Mouse (Mus musculus): ENCODE data around the gene Atp6v1g1. TPM values are rescaled to one million over a fixed set of nuclear protein-coding genes. Genes with fewer than 3 reads are reported as not detected.

Atp6v1g1 gene
- polyA plus RNA-seq, 1 experiment from 2014 or later, result 386 TPM

DNA sequence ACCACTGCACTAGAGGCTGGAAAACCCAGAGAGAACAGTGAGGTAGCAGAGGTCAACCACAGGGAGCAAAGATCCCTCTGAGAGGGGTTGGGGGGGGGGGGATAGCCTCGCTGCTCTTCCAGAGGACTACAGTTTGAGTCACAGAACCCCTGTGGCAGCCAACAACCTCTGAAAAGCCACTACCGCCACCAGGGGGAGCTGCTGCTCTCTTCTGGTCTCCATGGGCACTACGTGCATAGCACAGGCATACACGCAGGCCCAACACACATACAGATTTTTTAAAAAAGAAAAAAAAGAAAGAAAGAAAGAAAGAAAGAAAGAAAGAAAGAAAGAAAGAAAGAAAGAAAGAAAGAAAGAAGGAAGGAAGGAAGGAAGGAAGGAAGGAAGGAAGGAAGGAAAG lies 36.3 kb upstream of the Atp6v1g1 start:
- DNase-seq (ENCODE audit: low spot score, missing footprints) (peak; percentile 96), ATAC-seq (ENCODE audit: low FRiP score) (no peak)
- Histone ChIP-seq H3K27me3 (ENCODE audit: control insufficient read depth, insufficient read depth, low read length) (no peaks in the 10 kb centered on the region), H3K27ac (ENCODE audit: low read depth, low read length) (no peak overlapping the region), H3K9me3 (ENCODE audit: control insufficient read depth, low read length) (no peaks in the 10 kb centered on the region), H3K4me3 (ENCODE audit: low read depth, low read length) (no peak overlapping the region), H3K9ac (ENCODE audit: low read length) (no peak overlapping the region), H3K4me1 (ENCODE audit: control insufficient read depth, insufficient read depth, low read length) (no peaks in the 10 kb centered on the region), H3K4me2 (no peak overlapping the region), H3K36me3 (ENCODE audit: control insufficient read depth, insufficient read depth, low read length) (no peaks in the 10 kb centered on the region)
- WGBS, result 22% methylated on average over 4 of the region's 4 CpGs

- no peak for DNase-seq (ENCODE audit: low spot score, missing footprints)
- WGBS, result 80% methylated on average over 2 of the region's 2 CpGs
- no peak overlapping the region for H3K9ac ChIP-seq (ENCODE audit: low read length)
- H3K36me3 ChIP-seq (ENCODE audit: control insufficient read depth, insufficient read depth, low read length), result no peaks in the 10 kb centered on the region
- no peaks in the 10 kb centered on the region for H3K27me3 ChIP-seq (ENCODE audit: control insufficient read depth, insufficient read depth, low read length)
- no peak overlapping the region for H3K27ac ChIP-seq (ENCODE audit: low read depth, low read length)
- no peak overlapping the region for H3K4me3 ChIP-seq (ENCODE audit: low read depth, low read length)
- H3K4me1 ChIP-seq (ENCODE audit: control insufficient read depth, insufficient read depth, low read length), result no peaks in the 10 kb centered on the region
- H3K4me2 ChIP-seq, result no peak overlapping the region
- H3K9me3 ChIP-seq (ENCODE audit: control insufficient read depth, low read length), result no peaks in the 10 kb centered on the region
- no peak for ATAC-seq (ENCODE audit: low FRiP score)
Measured at GRCm38 (mm10) chr4:63512921-63513320, 31.7 kb upstream of the Atp6v1g1 start.

DNA sequence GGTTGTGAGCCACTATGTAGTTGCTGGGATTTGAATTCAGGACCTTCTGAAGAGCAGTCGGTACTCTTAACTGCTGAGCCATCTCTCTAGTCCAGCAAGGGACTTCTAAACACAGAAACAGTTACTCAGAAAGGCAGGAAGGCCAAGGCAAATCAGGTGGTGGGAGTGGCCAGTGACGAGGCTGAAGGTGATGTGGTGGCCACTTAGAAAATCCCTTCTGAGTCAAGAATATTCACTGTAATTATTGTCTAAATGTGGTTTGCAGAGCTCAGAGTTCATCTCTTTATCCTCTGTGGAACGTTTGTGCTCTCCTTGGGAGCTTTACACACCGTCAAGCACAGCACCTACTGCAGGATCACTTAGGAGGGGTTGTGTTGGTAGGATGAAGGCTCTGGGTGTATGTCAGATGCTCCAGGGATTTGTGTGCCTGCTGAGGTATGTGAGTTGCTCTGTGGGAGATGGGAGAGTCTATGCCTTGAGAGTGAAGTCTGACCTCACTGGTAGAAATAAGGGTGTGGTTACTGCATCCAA lies 30.1 kb upstream of the Atp6v1g1 start:
- no peak overlapping the region for H3K4me2 ChIP-seq
- no peaks in the 10 kb centered on the region for H3K27me3 ChIP-seq (ENCODE audit: control insufficient read depth, insufficient read depth, low read length)
- ATAC-seq (ENCODE audit: low FRiP score) (no peak), DNase-seq (ENCODE audit: low spot score, missing footprints) (no peak)
- H3K27ac ChIP-seq (ENCODE audit: low read depth, low read length), result no peak overlapping the region
- no peak overlapping the region for H3K9ac ChIP-seq (ENCODE audit: low read length)
- no peaks in the 10 kb centered on the region for H3K36me3 ChIP-seq (ENCODE audit: control insufficient read depth, insufficient read depth, low read length)
- H3K9me3 ChIP-seq (ENCODE audit: control insufficient read depth, low read length), result no peaks in the 10 kb centered on the region
- H3K4me3 ChIP-seq (ENCODE audit: low read depth, low read length), result no peak overlapping the region
- H3K4me1 ChIP-seq (ENCODE audit: control insufficient read depth, insufficient read depth, low read length), result no peaks in the 10 kb centered on the region
- 63% methylated on average over 4 of the region's 4 CpGs for WGBS

DNA sequence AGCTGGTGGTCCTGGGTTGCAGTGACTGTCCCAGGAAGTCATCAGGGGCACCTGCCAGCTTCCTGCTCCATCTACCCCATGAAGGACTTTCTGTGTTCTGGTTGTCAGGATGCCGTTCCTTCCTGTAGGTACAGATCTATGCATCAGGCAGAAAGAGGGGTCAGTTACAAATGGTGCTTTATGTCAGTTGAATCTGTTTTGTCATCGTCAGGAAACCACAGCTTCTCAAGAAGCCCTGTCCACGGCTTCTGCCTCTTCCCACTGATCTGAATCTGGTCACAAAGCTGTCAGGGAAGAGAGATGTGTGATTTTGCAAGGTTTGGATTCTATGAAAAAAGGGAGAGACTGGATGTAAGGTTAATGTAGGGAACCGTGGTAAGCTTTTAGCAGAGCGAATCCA lies 29.6 kb upstream of the Atp6v1g1 start:
- no peaks in the 10 kb centered on the region for H3K27me3 ChIP-seq (ENCODE audit: control insufficient read depth, insufficient read depth, low read length)
- H3K4me3 ChIP-seq (ENCODE audit: low read depth, low read length), result no peak overlapping the region
- ATAC-seq (ENCODE audit: low FRiP score), result no peak
- H3K36me3 ChIP-seq (ENCODE audit: control insufficient read depth, insufficient read depth, low read length), result no peaks in the 10 kb centered on the region
- H3K9ac ChIP-seq (ENCODE audit: low read length), result no peak overlapping the region
- H3K4me1 ChIP-seq (ENCODE audit: control insufficient read depth, insufficient read depth, low read length), result no peaks in the 10 kb centered on the region
- no peak for DNase-seq (ENCODE audit: low spot score, missing footprints)
- no peak overlapping the region for H3K27ac ChIP-seq (ENCODE audit: low read depth, low read length)
- 84% methylated on average over 5 of the region's 5 CpGs for WGBS
- H3K9me3 ChIP-seq (ENCODE audit: control insufficient read depth, low read length), result no peaks in the 10 kb centered on the region
- H3K4me2 ChIP-seq, result no peak overlapping the region

DNA sequence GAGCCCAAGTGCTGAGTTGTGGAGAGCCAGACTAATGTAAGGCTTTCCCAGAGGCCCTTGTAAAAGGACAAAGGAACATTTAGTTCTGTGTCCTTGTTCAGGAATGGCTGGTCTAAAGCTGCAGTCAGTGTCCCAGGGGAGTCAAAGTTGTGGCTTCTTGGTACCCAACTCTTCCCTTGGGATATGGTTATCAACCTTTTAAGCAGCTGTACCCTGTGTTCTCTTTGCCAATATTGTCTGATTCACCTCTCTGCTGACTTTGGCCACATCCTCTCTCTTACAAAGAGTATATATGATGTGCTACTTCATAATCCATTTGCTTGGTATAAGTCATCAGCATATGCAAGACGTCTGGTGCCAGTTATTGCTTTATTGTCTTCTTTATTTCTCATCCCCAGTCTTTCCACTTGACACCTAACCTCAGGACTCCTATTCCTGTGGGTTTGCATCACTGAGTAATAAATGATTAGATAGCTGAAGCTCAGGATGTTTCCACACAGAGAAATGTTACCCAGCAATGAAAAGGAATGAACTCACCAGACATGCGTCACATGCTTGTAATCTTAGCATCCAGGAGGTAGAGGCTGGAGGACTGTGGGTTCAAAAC lies 22.7 kb upstream of the Atp6v1g1 start:
- Histone ChIP-seq H3K4me3 (ENCODE audit: low read depth, low read length) (no peak overlapping the region), H3K36me3 (ENCODE audit: control insufficient read depth, insufficient read depth, low read length) (no peaks in the 10 kb centered on the region), H3K9me3 (ENCODE audit: control insufficient read depth, low read length) (no peaks in the 10 kb centered on the region), H3K4me1 (ENCODE audit: control insufficient read depth, insufficient read depth, low read length) (no peaks in the 10 kb centered on the region), H3K9ac (ENCODE audit: low read length) (no peak overlapping the region), H3K27ac (ENCODE audit: low read depth, low read length) (no peak overlapping the region), H3K27me3 (ENCODE audit: control insufficient read depth, insufficient read depth, low read length) (no peaks in the 10 kb centered on the region), H3K4me2 (no peak overlapping the region)
- 83% methylated on average over 2 of the region's 2 CpGs for WGBS
- DNase-seq (ENCODE audit: low spot score, missing footprints), result no peak
- ATAC-seq (ENCODE audit: low FRiP score), result no peak

- no peak overlapping the region for H3K4me2 ChIP-seq
- H3K9ac ChIP-seq (ENCODE audit: low read length), result no peak overlapping the region
- H3K9me3 ChIP-seq (ENCODE audit: control insufficient read depth, low read length), result no peaks in the 10 kb centered on the region
- no peaks in the 10 kb centered on the region for H3K27me3 ChIP-seq (ENCODE audit: control insufficient read depth, insufficient read depth, low read length)
- DNase-seq (ENCODE audit: low spot score, missing footprints) (no peak), ATAC-seq (ENCODE audit: low FRiP score) (0 out of 2 replicates have a peak, but pooled peaks have one; percentile 33)
- H3K4me1 ChIP-seq (ENCODE audit: control insufficient read depth, insufficient read depth, low read length), result no peaks in the 10 kb centered on the region
- H3K36me3 ChIP-seq (ENCODE audit: control insufficient read depth, insufficient read depth, low read length), result no peaks in the 10 kb centered on the region
- 80% methylated on average over 8 of the region's 8 CpGs for WGBS
- no peak overlapping the region for H3K4me3 ChIP-seq (ENCODE audit: low read depth, low read length)
- no peak overlapping the region for H3K27ac ChIP-seq (ENCODE audit: low read depth, low read length)
Measured at GRCm38 (mm10) chr4:63525514-63525913, 19.1 kb upstream of the Atp6v1g1 start.

GRCm38 (mm10) chr4:63528946-63529345 lies 15.6 kb upstream of the Atp6v1g1 start:
- H3K4me2 ChIP-seq, result no peak overlapping the region
- no peak overlapping the region for H3K27ac ChIP-seq (ENCODE audit: low read depth, low read length)
- no peak overlapping the region for H3K4me3 ChIP-seq (ENCODE audit: low read depth, low read length)
- no peaks in the 10 kb centered on the region for H3K4me1 ChIP-seq (ENCODE audit: control insufficient read depth, insufficient read depth, low read length)
- 80% methylated on average over 6 of the region's 6 CpGs for WGBS
- H3K27me3 ChIP-seq (ENCODE audit: control insufficient read depth, insufficient read depth, low read length), result no peaks in the 10 kb centered on the region
- ATAC-seq (ENCODE audit: low FRiP score) (no peak), DNase-seq (ENCODE audit: low spot score, missing footprints) (no peak)
- no peaks in the 10 kb centered on the region for H3K36me3 ChIP-seq (ENCODE audit: control insufficient read depth, insufficient read depth, low read length)
- H3K9ac ChIP-seq (ENCODE audit: low read length), result no peak overlapping the region
- H3K9me3 ChIP-seq (ENCODE audit: control insufficient read depth, low read length), result no peaks in the 10 kb centered on the region

DNA sequence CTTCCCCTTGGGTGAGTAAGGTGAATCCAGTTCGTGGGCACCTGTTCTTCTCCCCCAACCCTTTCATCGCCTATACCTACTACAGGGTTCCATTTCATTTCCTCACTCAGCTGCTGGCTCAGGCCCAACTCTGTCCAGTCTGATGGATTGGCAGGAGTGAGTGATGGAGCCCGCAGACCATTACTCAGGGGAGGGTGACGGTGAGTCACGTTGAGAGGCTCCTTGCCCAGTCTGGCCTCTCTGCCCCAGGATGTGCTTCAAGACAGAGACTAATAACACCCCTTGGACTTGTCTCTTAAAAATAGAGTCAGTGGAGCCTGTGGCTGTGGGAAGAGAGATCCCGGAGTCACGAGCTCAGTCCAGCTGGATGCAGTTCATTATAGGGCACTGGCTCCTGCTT lies 14.2 kb upstream of the Atp6v1g1 start:
- ATAC-seq (ENCODE audit: low FRiP score) (no peak), DNase-seq (ENCODE audit: low spot score, missing footprints) (no peak)
- no peak overlapping the region for H3K4me2 ChIP-seq
- no peak overlapping the region for H3K9ac ChIP-seq (ENCODE audit: low read length)
- H3K4me1 ChIP-seq (ENCODE audit: control insufficient read depth, insufficient read depth, low read length), result no peaks in the 10 kb centered on the region
- no peak overlapping the region for H3K4me3 ChIP-seq (ENCODE audit: low read depth, low read length)
- no peaks in the 10 kb centered on the region for H3K9me3 ChIP-seq (ENCODE audit: control insufficient read depth, low read length)
- no peaks in the 10 kb centered on the region for H3K27me3 ChIP-seq (ENCODE audit: control insufficient read depth, insufficient read depth, low read length)
- WGBS, result 87% methylated on average over 7 of the region's 7 CpGs
- H3K27ac ChIP-seq (ENCODE audit: low read depth, low read length), result no peak overlapping the region
- H3K36me3 ChIP-seq (ENCODE audit: control insufficient read depth, insufficient read depth, low read length), result no peaks in the 10 kb centered on the region

DNA sequence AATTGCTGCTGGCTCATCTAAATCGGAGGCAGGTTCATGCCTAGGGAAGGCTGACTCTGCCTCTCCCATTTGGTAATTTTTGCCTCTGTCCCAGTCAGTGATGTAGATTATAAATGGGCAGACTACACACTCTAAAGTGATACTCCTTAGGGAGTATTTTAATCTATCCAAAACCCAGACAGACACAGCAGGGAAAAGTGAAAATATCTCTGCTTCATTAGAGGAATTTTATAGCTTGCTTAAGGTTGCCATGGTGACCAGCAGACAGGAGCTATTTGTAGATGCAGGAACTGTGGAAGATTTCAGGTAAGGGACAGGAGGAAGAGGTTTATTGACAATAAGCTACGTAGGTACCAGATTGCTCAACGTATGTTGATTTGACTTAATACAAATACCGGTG lies 7.0 kb upstream of the Atp6v1g1 start:
- H3K27ac ChIP-seq (ENCODE audit: low read depth, low read length), result no peak overlapping the region
- no peak overlapping the region for H3K4me3 ChIP-seq (ENCODE audit: low read depth, low read length)
- WGBS, result 83% methylated on average over 4 of the region's 4 CpGs
- H3K36me3 ChIP-seq (ENCODE audit: control insufficient read depth, insufficient read depth, low read length), result no peaks in the 10 kb centered on the region
- no peaks in the 10 kb centered on the region for H3K27me3 ChIP-seq (ENCODE audit: control insufficient read depth, insufficient read depth, low read length)
- no peak for DNase-seq (ENCODE audit: low spot score, missing footprints)
- ATAC-seq (ENCODE audit: low FRiP score), result no peak
- no peaks in the 10 kb centered on the region for H3K9me3 ChIP-seq (ENCODE audit: control insufficient read depth, low read length)
- H3K4me1 ChIP-seq (ENCODE audit: control insufficient read depth, insufficient read depth, low read length), result no peaks in the 10 kb centered on the region
- H3K9ac ChIP-seq (ENCODE audit: low read length), result no peak overlapping the region
- H3K4me2 ChIP-seq, result no peak overlapping the region
